Mouse (Mus musculus) midbrain, embryonic 12.5 days (tissue): ENCODE measurements around the gene Tmem40. TPM values are rescaled to one million over a fixed set of nuclear protein-coding genes. Genes with fewer than 3 reads are reported as not detected.

Experiments used
- ATAC-seq: fragments of 200-750 bp; cut with Nextera tagmentation; 2 replicates; pipeline ENCODE4 v1.8.0; 2017; ENCODE audit warnings: low read depth, moderate TSS enrichment, moderate library complexity; ENCODE audit not compliant: low FRiP score
- H3K27ac ChIP-seq: fragments of 300-500 bp; sonication (generic); replicated peaks from 2 replicates; pipeline ENCODE4 v1.5.1; 2016; ENCODE audit warnings: mild to moderate bottlenecking
- H3K27me3 ChIP-seq: fragments of 300-500 bp; sonication (generic); 2 replicates; pipeline ENCODE4 v1.6.1; 2016; ENCODE audit warnings: mild to moderate bottlenecking
- H3K36me3 ChIP-seq: fragments of 300-500 bp; sonication (generic); 2 replicates; pipeline ENCODE4 v1.6.1; 2016
- H3K4me1 ChIP-seq: fragments of 300-500 bp; sonication (generic); 2 replicates; pipeline ENCODE4 v1.6.1; 2016
- H3K4me2 ChIP-seq: fragments of 300-500 bp; sonication (generic); replicated peaks from 2 replicates; pipeline ENCODE4 v1.6.1; 2016; ENCODE audit warnings: mild to moderate bottlenecking, moderate library complexity
- H3K4me3 ChIP-seq: fragments of 300-500 bp; sonication (generic); 2 replicates; pipeline ENCODE4 v1.5.1; 2016; ENCODE audit warnings: mild to moderate bottlenecking
- H3K9ac ChIP-seq: fragments of 300-500 bp; sonication (generic); replicated peaks from 2 replicates; pipeline ENCODE4 v1.6.1; 2016; ENCODE audit warnings: mild to moderate bottlenecking, moderate library complexity
- H3K9me3 ChIP-seq: fragments of 300-500 bp; sonication (generic); 2 replicates; pipeline ENCODE4 v1.6.1; 2016; ENCODE audit warnings: mild to moderate bottlenecking
- WGBS: fragments of 180-500 bp; shearing (Covaris S2); methylation state at CpG from one replicate; pipeline ENCODE4 v1.1.7; 2016; 5-methylcytosine and 5-hydroxymethylcytosine counted together
- polyA plus RNA-seq: library from polyadenylated mRNA; unstranded; fragments of >200 nt; fragmentation: Nextera tagmentation; extraction: Ambion mirVana; gene quantifications from 2 replicates; pipeline ENCODE4 v1.2.1, GENCODE M21; 2016

The Tmem40 gene
- polyA plus RNA-seq, 1 experiment from 2014 or later: 1.3 TPM

DNA sequence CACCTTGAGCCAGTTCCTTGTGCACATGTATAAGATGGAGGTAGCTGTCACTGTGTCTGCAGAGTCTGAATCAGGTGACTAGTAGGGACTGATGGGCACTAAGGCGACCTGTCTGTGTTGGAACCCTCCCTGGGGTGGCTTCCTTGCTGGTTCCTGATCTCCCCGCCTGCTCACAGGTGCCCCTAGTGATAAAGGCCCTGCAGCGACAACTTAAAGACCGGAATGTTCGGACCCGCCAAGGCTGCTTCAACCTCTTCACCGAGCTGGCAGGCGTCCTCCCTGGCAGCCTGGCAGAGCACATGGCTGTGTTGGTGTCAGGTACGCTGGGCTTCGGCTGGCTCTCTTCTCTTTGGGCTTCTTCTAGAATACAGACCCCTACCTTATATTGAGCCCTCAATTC is 28.8 kb upstream of the Tmem40 start:
- peaks cover 99% of the 10 kb centered on the region for H3K36me3 ChIP-seq
- ATAC-seq: no peak

GRCm38 (mm10) chr6:115782781-115783180 is 20.6 kb upstream of the Tmem40 start:
- Histone ChIP-seq H3K9ac (no peak overlapping the region; the same call in 1 of the 2 replicates), H3K27ac (no peak overlapping the region), H3K36me3 (peaks cover 82% of the 10 kb centered on the region), H3K4me2 (no peak overlapping the region), H3K4me3 (no peak overlapping the region), H3K4me1 (no peaks in the 10 kb centered on the region), H3K27me3 (no peaks in the 10 kb centered on the region), H3K9me3 (no peaks in the 10 kb centered on the region)
- WGBS: 96% methylated on average over 3 of the region's 3 CpGs
- no peak for ATAC-seq

More for the DNA sequence above, 28.8 kb upstream of the Tmem40 start:
- no peak overlapping the region for H3K4me2 ChIP-seq
- H3K4me1 ChIP-seq: no peaks in the 10 kb centered on the region
- no peaks in the 10 kb centered on the region for H3K9me3 ChIP-seq
- H3K27ac ChIP-seq: no peak overlapping the region
- no peak overlapping the region for H3K4me3 ChIP-seq
- no peaks in the 10 kb centered on the region for H3K27me3 ChIP-seq
- H3K9ac ChIP-seq: no peak overlapping the region
- 87% methylated on average over 10 of the region's 10 CpGs for WGBS

DNA sequence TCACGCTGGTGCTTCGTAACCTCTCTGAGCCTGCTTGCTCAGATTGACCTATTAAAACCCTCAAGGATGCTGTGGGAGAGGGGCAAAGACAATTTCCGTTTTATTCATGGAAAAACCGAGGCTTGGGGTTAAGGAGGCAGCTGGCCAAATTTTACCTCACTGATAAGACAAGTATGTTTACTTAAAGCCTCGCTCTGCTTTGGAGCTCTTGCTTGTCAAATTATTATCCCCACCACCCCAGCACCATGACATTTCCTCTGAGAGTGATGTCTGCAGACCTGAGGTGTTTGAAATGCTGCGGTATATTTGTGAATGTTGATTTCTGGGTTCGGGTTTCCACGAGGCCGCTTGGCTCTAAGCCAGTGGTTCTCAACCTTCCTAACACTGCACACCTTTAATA is 14.2 kb upstream of the Tmem40 start:
- WGBS: 81% methylated on average over 9 of the region's 9 CpGs
- peaks cover 28% of the 10 kb centered on the region for H3K4me1 ChIP-seq
- peak overlapping the region; percentile 85; the same call in 1 of the 2 replicates for H3K9ac ChIP-seq
- peaks cover 5% of the 10 kb centered on the region; the same call in 1 of the 2 replicates for H3K9me3 ChIP-seq
- H3K4me3 ChIP-seq: peak overlapping the region; percentile 81
- H3K27me3 ChIP-seq: no peaks in the 10 kb centered on the region
- ATAC-seq: no peak
- H3K27ac ChIP-seq: no peak overlapping the region
- peak overlapping the region; percentile 87 for H3K4me2 ChIP-seq
- peaks cover 20% of the 10 kb centered on the region for H3K36me3 ChIP-seq

GRCm38 (mm10) chr6:115775838-115776237 is 13.6 kb upstream of the Tmem40 start:
- Histone ChIP-seq H3K27me3 (no peaks in the 10 kb centered on the region), H3K27ac (0 out of 2 replicates have a peak overlapping the region, but pooled peaks have one; percentile 0), H3K36me3 (peaks cover 15% of the 10 kb centered on the region), H3K9me3 (peaks cover 5% of the 10 kb centered on the region; the same call in 1 of the 2 replicates), H3K9ac (peak overlapping the region; percentile 85), H3K4me3 (peak overlapping the region; percentile 81), H3K4me1 (peaks cover 28% of the 10 kb centered on the region), H3K4me2 (peak overlapping the region; percentile 87)
- 52% methylated on average over 3 of the region's 3 CpGs for WGBS
- no peak for ATAC-seq

DNA sequence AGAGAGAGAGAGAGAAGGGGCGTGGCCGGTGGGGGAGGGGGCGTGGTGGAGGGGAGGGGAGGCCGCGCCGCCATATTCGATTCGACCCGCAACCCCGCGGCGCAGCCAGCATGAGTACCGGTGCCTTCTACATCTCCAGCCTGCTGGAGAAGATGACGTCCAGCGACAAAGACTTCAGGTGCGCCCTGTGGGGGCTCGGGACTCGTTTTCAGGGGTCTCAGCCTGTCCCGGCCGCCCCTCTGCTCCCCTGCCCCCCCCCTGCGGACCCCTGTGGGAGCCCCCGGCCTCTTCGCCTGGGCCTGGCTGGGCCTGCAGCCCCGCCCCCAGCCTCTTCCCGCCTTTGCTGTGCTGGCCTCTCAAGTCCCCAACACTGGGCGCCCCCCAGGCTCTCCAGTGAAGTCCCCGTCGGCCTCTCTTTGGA is 12.3 kb upstream of the Tmem40 start, which contains the start of gene Cand2:
Cand2 (plus strand) TSS at position 38 of the 421 bp plus-strand sequence.
- peak; percentile 88 for ATAC-seq
- no peaks in the 10 kb centered on the region for H3K27me3 ChIP-seq
- H3K4me2 ChIP-seq: peak within 1 kb of the TSS; percentile 87
- peak within 1 kb of the TSS; percentile 79 for H3K27ac ChIP-seq
- H3K4me3 ChIP-seq: peak within 1 kb of the TSS; percentile 81
- 0% methylated on average over 20 of the region's 28 CpGs for WGBS
- peak within 1 kb of the TSS; percentile 85 for H3K9ac ChIP-seq
- H3K9me3 ChIP-seq: peaks cover 5% of the 10 kb centered on the region; the same call in 1 of the 2 replicates
- peaks cover 11% of the 10 kb centered on the region for H3K36me3 ChIP-seq
- peaks cover 28% of the 10 kb centered on the region for H3K4me1 ChIP-seq

GRCm38 (mm10) chr6:115773966-115774413 is 11.8 kb upstream of the Tmem40 start:
- Histone ChIP-seq H3K4me1 (peaks cover 28% of the 10 kb centered on the region), H3K9me3 (peaks cover 5% of the 10 kb centered on the region; the same call in 1 of the 2 replicates), H3K4me2 (peak overlapping the region; percentile 87), H3K4me3 (peak overlapping the region; percentile 81), H3K9ac (peak overlapping the region; percentile 43), H3K36me3 (peaks cover 10% of the 10 kb centered on the region), H3K27ac (peak overlapping the region; percentile 66), H3K27me3 (no peaks in the 10 kb centered on the region)
- WGBS: under 1% methylated on average over 14 of the region's 14 CpGs
- ATAC-seq: peak; percentile 87

- no peak for ATAC-seq
- H3K36me3 ChIP-seq: 0 out of 2 replicates have a peak, but pooled peaks cover 1% of the 10 kb centered on the region
- 71% methylated on average over 1 of the region's 1 CpGs for WGBS
Measured at GRCm38 (mm10) chr6:115772604-115773003, 10.4 kb upstream of the Tmem40 start.

GRCm38 (mm10) chr6:115772201-115772600 is 10.0 kb upstream of the Tmem40 start:
- Histone ChIP-seq H3K4me3 (no peak overlapping the region), H3K4me1 (peaks cover 28% of the 10 kb centered on the region), H3K27ac (no peak overlapping the region), H3K4me2 (no peak overlapping the region), H3K27me3 (no peaks in the 10 kb centered on the region), H3K9ac (no peak overlapping the region), H3K36me3 (no peaks in the 10 kb centered on the region), H3K9me3 (peaks cover 5% of the 10 kb centered on the region; the same call in 1 of the 2 replicates)
- 74% methylated on average over 6 of the region's 6 CpGs for WGBS
- no peak for ATAC-seq

More at GRCm38 (mm10) chr6:115772604-115773003, 10.4 kb upstream of the Tmem40 start:
- peaks cover 5% of the 10 kb centered on the region; the same call in 1 of the 2 replicates for H3K9me3 ChIP-seq
- H3K27me3 ChIP-seq: no peaks in the 10 kb centered on the region
- H3K4me3 ChIP-seq: no peak overlapping the region
- no peak overlapping the region for H3K9ac ChIP-seq
- H3K27ac ChIP-seq: no peak overlapping the region
- no peak overlapping the region for H3K4me2 ChIP-seq
- H3K4me1 ChIP-seq: peaks cover 28% of the 10 kb centered on the region

- WGBS: 81% methylated on average over 4 of the region's 4 CpGs
- Histone ChIP-seq H3K4me2 (no peak overlapping the region), H3K27ac (no peak overlapping the region), H3K36me3 (no peaks in the 10 kb centered on the region), H3K4me1 (peaks cover 14% of the 10 kb centered on the region), H3K9me3 (peaks cover 5% of the 10 kb centered on the region; the same call in 1 of the 2 replicates), H3K4me3 (no peak overlapping the region), H3K9ac (no peak overlapping the region), H3K27me3 (no peaks in the 10 kb centered on the region)
- no peak for ATAC-seq
Measured at GRCm38 (mm10) chr6:115770852-115771251, 8.6 kb upstream of the Tmem40 start.

GRCm38 (mm10) chr6:115770059-115770670 is 8.0 kb upstream of the Tmem40 start:
- 87% methylated on average over 20 of the region's 20 CpGs for WGBS
- ATAC-seq: no peak

GRCm38 (mm10) chr6:115768207-115768606 is 6.0 kb upstream of the Tmem40 start:
- no peak overlapping the region for H3K27ac ChIP-seq
- 95% methylated on average over 4 of the region's 4 CpGs for WGBS
- H3K4me2 ChIP-seq: no peak overlapping the region
- H3K27me3 ChIP-seq: no peaks in the 10 kb centered on the region
- peaks cover 8% of the 10 kb centered on the region; the same call in 1 of the 2 replicates for H3K4me1 ChIP-seq
- H3K4me3 ChIP-seq: no peak overlapping the region
- H3K9me3 ChIP-seq: peaks cover 5% of the 10 kb centered on the region; the same call in 1 of the 2 replicates
- no peak overlapping the region for H3K9ac ChIP-seq
- no peaks in the 10 kb centered on the region for H3K36me3 ChIP-seq
- no peak for ATAC-seq

More at GRCm38 (mm10) chr6:115770059-115770670, 8.0 kb upstream of the Tmem40 start:
- Histone ChIP-seq H3K9ac (no peak overlapping the region), H3K4me1 (peaks cover 7% of the 10 kb centered on the region), H3K9me3 (peaks cover 5% of the 10 kb centered on the region; the same call in 1 of the 2 replicates), H3K4me2 (no peak overlapping the region), H3K27me3 (no peaks in the 10 kb centered on the region), H3K4me3 (no peak overlapping the region), H3K36me3 (no peaks in the 10 kb centered on the region), H3K27ac (no peak overlapping the region)

- H3K9me3 ChIP-seq: peaks cover 3% of the 10 kb centered on the region; the same call in 1 of the 2 replicates
- H3K36me3 ChIP-seq: no peaks in the 10 kb centered on the region
- ATAC-seq: no peak
- peaks cover 13% of the 10 kb centered on the region; the same call in 1 of the 2 replicates for H3K4me1 ChIP-seq
- no peak overlapping the region for H3K4me3 ChIP-seq
- no peak overlapping the region for H3K4me2 ChIP-seq
- H3K27me3 ChIP-seq: no peaks in the 10 kb centered on the region
- 50% methylated on average over 9 of the region's 9 CpGs for WGBS
- no peak overlapping the region for H3K27ac ChIP-seq
- no peak overlapping the region for H3K9ac ChIP-seq
Measured at GRCm38 (mm10) chr6:115767357-115767756, 5.1 kb upstream of the Tmem40 start.
